Mouse (Mus musculus) layer of hippocampus, postnatal 25 days (tissue): ENCODE measurements around the gene Sox13. TPM values are rescaled to one million over a fixed set of nuclear protein-coding genes. Genes with fewer than 3 reads are reported as not detected.

Experiments
- DNase-seq, 2 experiments: peaks; one replicate each; pipeline ENCODE4 v3.0.0; 2022; ENCODE audit warnings: mixed read lengths in 2 of 2, low spot score in 1 of 2; ENCODE audit errors: extremely low spot score in 1 of 2
- total RNA-seq, 2 experiments: library from RNA; stranded (reverse); gene quantifications; 2 replicates each; pipeline ENCODE4 v1.2.3; 2021

The Sox13 gene
- total RNA-seq, 2 experiments from 2014 or later: 7.4 to 9.6 TPM

DNA sequence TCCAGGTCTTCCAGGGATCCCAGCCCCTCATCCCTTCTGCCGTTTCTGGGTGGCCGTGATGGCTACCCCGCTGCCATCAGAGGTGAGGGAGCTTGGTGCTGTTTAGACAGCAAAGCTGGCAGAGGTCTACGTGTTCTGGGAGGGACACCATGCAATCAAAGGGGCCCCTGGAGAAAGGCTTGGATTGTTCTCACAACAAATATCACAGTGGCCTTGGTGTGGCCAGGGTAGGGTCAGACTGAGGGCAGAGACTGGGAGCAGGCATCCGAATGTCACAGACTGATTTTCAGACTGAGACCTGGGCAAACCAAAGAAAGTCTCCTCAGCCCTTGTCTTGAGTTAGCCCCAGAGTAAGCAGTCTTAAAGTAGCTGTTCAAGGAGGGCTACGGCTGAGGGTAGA lies 52.7 kb downstream of the Sox13 start:
- DNase-seq: no peak

DNA sequence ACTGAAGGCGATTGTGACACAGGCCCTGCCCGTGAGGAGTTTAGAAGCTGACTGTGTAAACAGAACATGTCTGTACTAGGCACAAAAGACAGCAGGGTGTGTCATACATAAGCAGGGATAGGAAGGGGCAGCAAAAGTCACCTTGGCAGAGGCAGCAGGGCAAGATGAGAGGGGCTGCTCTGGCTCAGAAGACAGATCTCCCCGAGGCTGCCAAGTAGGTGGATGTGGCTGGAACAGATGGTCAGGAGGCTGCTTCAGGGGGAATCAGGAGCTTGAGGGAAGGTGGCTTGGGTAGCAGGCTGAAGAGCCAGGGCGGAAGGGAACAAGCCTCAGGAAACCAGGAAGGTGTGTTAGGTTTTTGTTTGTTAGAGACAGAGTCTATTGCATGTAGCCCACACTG lies 53.8 kb downstream of the Sox13 start:
- no peak for DNase-seq

DNA sequence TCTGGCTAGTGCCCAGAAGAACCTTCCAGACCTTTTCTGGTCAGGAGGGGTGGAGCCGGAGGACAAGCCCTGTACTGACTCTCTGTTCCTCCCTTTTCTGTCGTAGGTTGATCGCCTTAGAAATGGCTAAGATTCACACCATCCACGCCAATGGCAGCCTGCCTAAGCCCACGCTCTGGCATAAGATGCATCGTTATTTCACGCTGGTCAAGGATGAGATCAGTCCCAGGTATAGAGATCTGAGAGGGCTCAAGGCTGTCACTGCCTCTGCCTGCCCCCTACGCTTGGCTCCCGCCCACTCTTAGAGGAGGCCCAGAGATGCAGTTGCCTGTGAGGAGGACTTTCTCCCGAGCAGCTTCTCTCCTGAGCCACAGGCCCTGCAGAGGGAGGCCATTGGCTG lies 55.5 kb downstream of the Sox13 start:
- no peak for DNase-seq

DNA sequence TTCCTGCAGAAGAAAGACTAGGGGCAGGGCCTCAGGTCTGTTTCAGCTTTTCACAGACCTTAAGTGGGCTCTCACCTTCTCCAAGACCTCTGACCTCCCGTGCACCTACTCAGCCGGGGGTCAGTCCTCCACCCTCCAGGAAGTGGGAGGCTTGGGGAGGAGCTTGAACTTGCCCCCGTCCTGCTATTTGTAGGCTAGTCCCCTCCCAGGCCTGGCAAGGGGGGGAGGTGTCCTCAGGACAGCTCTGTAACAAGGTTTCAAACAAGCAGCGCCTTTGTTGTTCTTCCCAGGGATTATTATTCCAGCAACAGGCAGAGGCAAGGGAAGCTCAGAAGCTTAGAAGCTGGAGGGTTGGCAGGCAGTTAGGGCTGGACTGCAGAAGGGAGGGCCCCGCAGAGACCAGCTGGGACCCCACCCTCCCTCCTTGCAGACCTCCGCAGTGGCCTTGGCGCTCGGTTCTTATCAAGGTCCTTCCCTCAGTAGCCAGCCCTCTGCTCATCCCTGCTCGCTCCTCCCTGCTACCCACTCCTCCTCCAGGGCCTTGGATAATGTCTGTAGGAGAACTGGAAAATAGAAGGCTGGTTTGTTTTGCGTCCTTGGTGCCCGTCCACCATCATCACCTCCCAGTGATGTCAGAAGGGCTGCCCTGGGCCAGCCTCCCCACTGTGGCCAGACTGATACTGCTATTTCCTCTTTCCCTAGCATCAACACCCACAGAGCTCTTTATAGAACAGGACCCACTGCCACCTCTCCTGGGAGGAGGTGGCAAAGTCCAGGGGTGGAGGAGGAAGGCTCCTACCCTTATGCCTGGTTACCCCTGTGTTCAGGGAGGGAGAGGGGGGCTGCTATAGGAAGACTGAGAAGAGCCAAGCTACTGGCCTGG lies 56.3 kb downstream of the Sox13 start:
- no peak for DNase-seq

DNA sequence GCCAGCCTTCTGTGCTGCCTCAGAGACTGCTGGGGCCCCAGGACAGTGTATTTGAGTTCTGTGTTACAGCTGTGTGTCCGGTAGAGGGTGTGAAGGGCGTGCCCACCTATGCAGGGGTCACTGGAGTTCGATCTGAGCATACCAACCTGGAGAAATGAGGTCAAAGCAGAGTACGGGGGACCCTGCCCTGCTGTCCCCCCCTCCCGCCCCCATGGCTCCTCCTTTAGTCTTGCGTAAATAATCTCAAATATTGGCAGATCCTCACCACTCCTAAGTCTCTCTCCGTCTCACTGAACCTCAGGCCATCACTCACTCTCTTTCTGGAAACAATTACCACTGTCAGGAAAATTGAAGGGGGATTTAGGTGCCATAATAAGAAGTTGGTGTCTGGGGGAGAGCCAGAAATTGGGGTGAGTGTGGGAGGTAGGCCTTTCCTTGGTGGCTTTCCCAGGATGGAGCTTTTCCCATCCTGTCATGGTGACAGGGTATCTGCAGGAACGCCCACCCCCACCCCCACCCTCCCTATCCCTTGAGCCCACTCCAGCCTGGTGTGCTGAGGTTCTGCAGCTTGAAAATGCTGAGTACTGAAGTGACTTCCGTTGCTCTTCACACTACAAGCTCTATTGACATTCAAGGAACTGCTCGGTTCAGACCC lies 57.1 kb downstream of the Sox13 start:
- no peak for DNase-seq

DNA sequence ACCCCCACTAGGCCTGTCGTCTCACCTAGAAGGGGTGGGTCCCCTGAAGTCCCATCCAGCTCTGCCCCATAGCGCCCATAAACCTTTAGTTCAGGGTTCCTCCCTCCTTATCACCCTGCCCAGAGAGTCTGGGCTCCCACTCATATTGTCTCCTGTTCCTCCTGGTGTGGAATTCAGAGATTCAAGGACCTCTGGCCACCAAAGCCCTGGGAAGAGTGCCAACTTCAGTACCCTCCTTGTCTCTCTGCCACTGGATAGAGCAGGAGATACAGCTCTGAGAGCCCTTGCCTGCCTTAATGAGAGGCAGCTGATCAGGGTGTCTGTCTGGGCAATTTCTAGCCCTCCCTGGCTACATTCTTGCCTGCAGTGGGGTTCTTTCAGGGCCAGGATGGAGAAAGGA lies 59.3 kb downstream of the Sox13 start:
- no peak for DNase-seq

DNA sequence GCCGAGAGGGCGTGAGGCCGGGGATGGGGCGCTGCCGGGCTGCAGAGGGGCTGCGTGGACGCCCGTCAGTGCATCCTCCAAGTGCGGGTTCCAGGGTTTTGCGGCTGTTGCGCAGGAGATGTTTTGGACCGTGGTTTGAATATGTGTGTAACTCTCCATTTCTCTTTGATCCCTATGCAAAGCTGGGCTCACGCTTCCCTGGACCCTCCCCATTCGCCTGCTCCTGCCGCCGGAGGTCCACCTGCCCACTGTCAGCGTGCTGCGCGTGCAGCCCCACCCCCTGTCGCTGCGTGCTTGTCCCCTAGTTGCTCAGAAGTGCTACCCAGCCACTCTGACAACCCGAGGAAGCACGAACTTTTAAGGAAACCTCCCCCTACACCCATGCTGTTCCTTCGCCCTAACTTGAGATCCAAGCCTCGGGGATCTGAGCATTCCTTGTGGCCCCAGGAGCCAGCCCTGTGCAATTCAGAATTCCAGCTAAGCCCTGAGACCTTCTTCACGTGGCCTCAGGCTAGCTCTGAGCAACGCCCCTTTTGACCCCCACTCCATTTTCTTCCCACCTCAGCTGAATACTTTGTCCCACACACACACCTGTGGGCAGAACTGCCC lies 60.1 kb downstream of the Sox13 start:
- no peak for DNase-seq

DNA sequence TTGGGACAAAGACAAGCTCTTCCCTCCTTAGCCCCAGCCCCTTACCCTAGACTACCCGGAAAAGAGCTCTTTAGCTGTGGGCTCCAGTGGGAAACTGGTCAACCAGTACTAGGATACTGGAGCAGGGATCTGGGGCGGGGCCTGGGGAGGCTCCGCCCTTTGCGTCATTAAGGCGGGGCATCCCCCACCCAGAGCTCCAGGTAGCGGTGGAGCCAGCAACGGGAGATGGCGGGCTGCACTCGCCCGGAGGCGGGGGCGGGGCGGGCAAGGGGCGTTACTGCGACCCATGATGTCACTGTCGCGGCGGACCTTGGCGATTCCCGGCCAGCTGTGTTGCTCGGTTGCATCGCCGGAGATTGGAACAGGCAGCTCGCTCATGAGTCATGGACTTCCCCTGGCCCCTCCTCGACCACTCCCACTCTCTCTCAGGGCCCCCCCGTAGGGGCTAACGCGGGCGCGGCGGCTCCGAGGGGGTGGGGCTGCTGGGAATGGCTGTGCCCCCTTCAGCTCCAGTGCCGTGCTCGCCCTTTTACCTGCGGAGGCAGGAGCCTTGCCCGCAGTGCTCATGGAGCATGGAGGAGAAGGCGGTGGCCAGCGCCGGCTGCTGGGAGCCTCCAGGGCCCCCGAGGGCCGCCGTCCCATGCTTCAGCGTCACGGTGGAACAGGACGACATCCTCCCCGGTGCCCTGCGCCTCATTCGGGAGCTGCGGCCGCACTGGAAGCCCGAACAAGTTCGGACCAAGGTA lies 60.7 kb downstream of the Sox13 start, which contains the start of gene Etnk2:
Etnk2 (plus strand) TSS at position 297 of the 746 bp plus-strand sequence.
- peak; percentile 55 to 62 for DNase-seq

DNA sequence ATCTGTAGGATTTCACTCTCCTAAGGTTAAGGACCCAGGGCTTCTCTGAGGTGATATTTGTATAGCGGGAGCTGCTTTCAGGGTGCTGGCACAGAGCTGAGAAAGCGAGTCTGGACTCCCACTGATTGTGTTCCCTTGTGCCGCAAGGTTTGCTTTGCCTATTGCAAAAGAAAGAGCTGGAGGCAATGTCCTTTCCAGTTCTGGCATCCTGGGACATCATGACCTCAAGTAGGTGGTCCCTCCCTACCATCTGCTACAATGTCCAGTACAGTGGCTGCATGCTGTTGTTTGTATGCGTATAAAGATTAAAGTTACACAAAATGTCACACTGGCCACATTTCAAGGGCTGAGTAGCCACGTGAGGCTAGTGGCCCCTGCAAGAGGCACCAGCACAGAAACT lies 62.1 kb downstream of the Sox13 start:
- no peak for DNase-seq

DNA sequence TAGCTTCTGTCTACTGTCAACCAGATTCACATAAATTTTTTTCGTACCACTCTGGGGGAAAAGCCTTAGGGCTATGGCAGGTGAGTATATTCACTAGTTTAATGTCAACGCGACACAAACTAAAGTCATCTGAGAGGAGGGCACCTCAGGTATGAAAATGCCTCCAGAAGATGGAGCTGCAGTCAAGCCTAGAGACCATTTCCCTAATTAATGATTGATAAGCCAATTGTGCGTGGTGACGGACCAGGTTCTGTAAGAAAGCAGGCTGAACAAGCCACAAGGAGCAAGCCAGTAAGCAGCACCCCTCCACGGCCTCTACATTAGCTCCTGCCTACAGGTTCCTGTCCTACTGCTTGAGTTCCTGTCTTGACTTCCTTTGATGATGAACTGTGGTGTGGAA lies 63.2 kb downstream of the Sox13 start:
- no peak for DNase-seq

DNA sequence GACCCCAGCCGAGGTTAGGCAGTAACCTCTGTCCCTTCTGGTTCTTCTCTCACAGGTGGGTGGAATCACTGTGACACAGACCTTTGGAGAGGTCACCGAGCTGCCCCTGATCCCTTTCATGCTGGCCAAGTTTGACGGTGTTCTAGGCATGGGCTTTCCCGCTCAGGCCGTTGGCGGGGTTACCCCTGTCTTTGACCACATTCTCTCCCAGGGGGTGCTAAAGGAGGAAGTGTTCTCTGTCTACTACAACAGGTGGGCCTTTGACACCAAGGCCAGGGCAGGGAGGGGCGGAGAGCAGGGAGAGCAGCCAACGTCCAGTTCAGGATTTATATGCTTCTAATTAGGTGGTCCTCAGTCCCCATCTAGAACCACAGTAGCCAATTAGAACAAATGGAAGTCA lies 67.8 kb downstream of the Sox13 start:
- DNase-seq: no peak

DNA sequence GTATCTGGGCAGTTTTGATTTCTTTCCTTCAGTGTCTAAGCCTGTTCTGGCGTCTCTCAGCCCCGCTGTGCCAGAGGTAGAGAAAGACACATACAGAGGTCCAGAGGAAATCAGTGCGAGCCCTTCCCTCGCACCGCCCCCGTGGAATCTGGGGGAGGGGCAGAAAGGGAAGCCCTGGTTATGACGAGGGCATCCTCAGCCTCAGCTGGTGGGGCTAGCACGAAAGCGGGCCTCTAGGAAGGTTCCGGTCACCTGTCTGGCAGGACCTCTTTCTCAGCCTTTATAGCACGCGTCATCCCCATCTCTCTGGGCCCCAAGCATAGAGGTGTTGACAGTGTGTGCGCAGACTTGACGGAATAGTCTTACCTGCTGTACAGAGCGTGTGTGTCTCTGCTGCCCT lies 68.3 kb downstream of the Sox13 start:
- DNase-seq: no peak

DNA sequence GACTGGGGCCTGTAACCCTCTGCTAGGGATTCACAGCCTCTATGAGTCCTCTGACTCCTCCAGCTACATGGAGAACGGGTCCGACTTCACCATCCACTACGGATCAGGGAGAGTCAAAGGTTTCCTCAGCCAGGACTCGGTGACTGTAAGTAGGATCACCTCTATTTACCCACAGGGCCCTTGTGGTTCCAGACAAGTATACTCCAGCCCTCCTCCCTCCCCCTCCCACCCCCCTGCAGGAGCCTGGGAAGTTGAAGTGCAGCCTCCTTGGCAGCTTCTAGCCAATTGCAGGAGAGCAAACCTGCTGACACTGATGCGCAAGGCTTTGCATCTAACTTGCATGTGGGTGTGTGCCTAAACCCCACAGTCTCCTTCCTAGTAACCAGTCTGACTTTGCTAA lies 68.7 kb downstream of the Sox13 start:
- no peak for DNase-seq

DNA sequence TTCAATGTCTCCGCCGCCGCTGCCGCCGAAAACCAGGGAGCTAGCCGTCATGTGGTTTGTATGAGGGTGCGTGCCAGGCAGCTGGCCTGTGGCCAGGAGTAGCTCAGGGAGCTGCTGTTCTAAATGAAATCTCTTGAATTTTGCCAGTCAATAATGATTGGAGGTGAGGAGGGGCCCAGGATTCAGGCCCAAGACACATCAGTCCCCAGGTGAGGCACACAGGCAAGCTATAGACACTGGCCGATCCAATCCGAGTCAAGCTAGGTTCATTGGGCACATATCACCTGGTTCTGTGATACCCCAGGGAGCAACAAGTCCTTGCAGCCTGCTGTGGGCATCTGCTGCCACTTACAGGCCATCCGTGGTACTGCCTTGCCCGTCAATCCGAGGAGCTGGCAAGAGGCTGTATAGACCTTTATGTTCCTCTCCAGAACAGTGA lies 70.8 kb downstream of the Sox13 start:
- peak; percentile 78 to 93 for DNase-seq

DNA sequence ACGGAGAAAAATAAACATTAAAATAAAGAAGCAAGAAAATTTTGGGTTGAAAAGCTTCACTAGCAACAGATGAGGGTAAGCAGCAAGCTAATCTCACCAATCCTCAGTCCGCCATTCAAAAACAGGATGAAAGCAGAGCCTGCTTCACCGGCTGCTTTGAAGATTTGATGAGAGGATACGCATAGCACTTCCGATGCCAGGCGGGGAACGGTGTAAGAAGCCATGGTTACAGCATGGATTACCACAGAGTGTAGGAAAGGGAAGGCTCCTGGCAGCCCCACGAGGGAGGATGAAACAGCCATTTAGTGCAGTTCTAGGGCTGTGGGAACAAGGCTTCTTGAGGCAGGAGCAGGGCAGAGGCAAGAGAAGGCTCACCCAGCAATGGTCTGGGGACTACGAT lies 72.4 kb downstream of the Sox13 start:
- DNase-seq: no peak

DNA sequence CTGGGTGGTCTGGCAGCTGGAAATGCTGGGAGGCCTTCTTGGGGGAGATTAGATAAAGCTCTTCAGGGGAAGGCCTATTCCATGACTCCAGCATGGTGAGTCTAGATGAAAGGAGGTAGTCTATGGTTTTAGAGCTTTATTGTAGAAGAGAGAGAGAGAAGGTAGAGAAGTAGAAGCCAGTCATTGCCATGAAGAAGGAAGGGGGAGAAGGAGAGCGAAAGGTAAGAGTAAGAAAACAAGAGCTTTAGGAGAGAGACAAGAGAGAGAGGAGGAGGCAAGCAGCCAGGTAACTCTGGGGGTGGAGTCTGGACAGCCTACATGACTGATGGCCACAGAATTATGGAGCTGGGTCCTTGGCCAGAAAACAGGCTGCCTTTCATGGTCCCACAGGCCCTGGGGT lies 74.0 kb downstream of the Sox13 start, which contains the start of gene Ren1:
Ren1 (plus strand) TSS at position 301 of the 400 bp plus-strand sequence.
- no peak for DNase-seq

DNA sequence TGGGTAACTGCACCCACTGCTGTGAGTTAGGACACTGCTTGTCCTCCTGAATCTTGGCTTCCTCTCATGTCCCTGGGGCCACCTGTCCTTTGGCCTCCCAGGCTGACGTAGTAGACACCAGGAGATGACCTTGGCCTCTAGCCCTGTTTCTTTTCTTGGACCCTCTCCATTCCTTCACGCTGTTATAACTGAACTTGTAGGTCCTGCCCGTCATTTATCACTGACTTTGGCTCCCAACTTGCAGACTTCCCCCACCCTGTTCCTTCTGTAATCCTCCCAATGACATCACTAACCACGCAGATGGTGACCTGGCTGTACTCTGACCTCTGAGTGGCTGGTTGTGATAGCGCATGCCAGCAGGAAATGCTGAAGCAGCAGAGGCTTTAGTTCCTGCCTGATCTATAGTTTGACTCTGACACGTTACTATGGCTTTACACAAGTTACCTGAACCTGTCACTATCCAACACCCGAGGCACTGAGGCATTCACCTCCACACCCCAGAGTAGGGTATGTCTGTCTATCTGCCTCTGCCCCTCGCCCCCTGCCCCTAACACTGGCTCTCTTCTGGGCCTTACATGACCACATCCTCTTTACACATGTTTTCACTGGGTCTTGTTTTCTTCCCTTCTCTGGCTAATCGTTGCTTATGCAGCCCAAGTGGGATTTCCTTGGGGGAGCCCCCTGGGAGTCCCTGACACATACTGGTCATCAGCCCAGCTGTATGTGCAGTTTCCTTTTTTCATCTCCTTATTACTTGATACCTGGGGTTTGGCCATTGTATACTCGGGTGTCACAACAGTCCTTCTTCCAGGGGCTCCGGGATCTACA lies 76.3 kb downstream of the Sox13 start:
- DNase-seq: no peak

DNA sequence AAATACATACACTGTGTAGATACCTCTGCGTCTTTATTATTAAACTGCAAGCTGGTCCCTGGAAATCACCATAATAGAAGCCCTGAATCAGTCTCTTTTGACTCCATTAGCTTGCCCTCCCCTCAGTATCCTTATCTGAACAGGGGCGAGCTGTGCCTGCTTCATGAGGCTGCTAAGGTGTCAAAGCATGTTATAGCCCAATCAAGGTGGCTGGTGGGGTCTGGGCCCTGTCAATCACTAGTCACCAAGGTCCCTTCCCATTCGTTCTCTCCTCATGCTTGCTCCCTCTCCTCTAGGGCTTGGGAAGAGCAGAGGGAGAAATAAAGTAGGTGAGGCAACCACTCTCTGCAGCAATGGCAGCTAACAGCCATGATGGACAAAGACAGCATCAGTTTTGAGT lies 77.0 kb downstream of the Sox13 start:
- DNase-seq: no peak

DNA sequence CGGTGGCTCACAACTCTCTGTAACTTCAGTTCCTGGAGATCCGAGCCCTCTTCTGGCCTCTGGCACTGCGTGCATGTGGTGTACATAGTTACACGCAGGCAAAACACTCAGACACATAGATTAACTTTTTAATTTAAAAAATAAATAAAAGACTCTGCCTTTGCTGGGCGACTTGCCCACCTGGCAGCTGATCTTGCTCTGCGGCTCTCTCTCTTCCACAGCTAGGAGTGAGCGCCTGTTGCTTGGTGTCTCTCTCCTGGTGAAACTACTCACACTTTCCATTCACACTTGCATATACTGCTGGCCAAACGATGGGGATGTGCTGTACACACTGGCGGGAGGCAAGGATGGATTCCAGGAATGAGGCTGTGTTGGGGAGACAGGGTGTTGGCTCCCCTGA lies 77.6 kb downstream of the Sox13 start:
- DNase-seq: no peak

DNA sequence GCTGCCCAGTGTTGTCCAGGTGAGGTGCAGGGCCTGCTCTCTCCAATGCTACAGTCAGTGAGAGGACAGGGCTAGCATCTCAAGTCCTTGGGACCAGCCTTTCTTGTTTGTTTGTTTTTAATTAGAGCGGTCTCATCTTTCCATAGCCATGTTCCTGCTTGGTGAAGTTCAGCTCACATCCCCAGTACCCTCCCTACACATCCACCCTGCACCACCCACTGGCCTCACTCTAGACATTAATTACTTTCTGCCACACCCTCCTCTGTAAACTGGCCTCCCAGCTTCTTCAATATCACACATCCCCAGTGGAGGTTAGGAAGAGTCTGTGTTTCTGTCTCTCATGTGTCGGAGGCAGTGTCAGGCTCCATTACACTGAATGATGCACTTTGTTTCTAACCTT lies 79.8 kb downstream of the Sox13 start:
- no peak for DNase-seq
